Mouse (Mus musculus): ENCODE results near the gene Unkl.
A peak's percentile ranks its signal among the peaks of the same experiment; 100 is the strongest.
"Not testable (repeated sequence)": the region's sequence is repeated elsewhere in the genome, so short reads cannot be mapped to it uniquely, and the experiment has no call there.

Unkl gene

GRCm38 (mm10) chr17:25219492-25220295, 31.5 kb downstream of the Unkl start:
- no peak for DNase-seq (ENCODE audit: extremely low spot score, low read depth, low spot score)

- DNase-seq (ENCODE audit: extremely low spot score, low read depth, low spot score): no peak
These were observed 32.5 kb downstream of the Unkl start for GRCm38 (mm10) chr17:25220746-25221145.

- no peak for DNase-seq (ENCODE audit: extremely low spot score, low read depth, low spot score)
These were observed 33.8 kb downstream of the Unkl start for GRCm38 (mm10) chr17:25221821-25222503.

GRCm38 (mm10) chr17:25222504-25222940, 34.3 kb downstream of the Unkl start:
- DNase-seq (ENCODE audit: extremely low spot score, low read depth, low spot score): not testable (repeated sequence)

- no peak for DNase-seq (ENCODE audit: extremely low spot score, low read depth, low spot score)
These were observed 34.9 kb downstream of the Unkl start for GRCm38 (mm10) chr17:25222951-25223601.

- no peak for DNase-seq (ENCODE audit: extremely low spot score, low read depth, low spot score)
These were observed 36.5 kb downstream of the Unkl start for GRCm38 (mm10) chr17:25224586-25225222.

- no peak for DNase-seq (ENCODE audit: extremely low spot score, low read depth, low spot score)
These were observed 37.5 kb downstream of the Unkl start for GRCm38 (mm10) chr17:25225659-25226058.

GRCm38 (mm10) chr17:25227991-25228390, 39.8 kb downstream of the Unkl start:
- DNase-seq (ENCODE audit: extremely low spot score, low read depth, low spot score): no peak

- DNase-seq (ENCODE audit: extremely low spot score, low read depth, low spot score): not testable (repeated sequence)
These were observed 41.9 kb downstream of the Unkl start for GRCm38 (mm10) chr17:25230014-25230655.

GRCm38 (mm10) chr17:25230700-25231099, 42.5 kb downstream of the Unkl start:
- no peak for DNase-seq (ENCODE audit: extremely low spot score, low read depth, low spot score)

- DNase-seq (ENCODE audit: extremely low spot score, low read depth, low spot score): not testable (repeated sequence)
These were observed 43.4 kb downstream of the Unkl start for GRCm38 (mm10) chr17:25231621-25232020.

GRCm38 (mm10) chr17:25235635-25236034, 47.4 kb downstream of the Unkl start:
- DNase-seq (ENCODE audit: extremely low spot score, low read depth, low spot score): no peak

GRCm38 (mm10) chr17:25239695-25240636, 51.8 kb downstream of the Unkl start, which contains the start of the genes Gnptg and Tsr3:
Gene Gnptg, minus strand, starts transcription at chr17:25240124.
Gene Tsr3, plus strand, starts transcription at chr17:25240170.
- DNase-seq (ENCODE audit: extremely low spot score, low read depth, low spot score): peak; percentile 95

GRCm38 (mm10) chr17:25243131-25243780, 55.1 kb downstream of the Unkl start:
- DNase-seq (ENCODE audit: extremely low spot score, low read depth, low spot score): no peak

- DNase-seq (ENCODE audit: extremely low spot score, low read depth, low spot score): no peak
These were observed 56.0 kb downstream of the Unkl start for GRCm38 (mm10) chr17:25244239-25244638.

- DNase-seq (ENCODE audit: extremely low spot score, low read depth, low spot score): no peak
These were observed 60.0 kb downstream of the Unkl start for GRCm38 (mm10) chr17:25248033-25248750.

- DNase-seq (ENCODE audit: extremely low spot score, low read depth, low spot score): no peak
These were observed 62.1 kb downstream of the Unkl start for GRCm38 (mm10) chr17:25250181-25250835.

GRCm38 (mm10) chr17:25252643-25253042, 64.4 kb downstream of the Unkl start:
- no peak for DNase-seq (ENCODE audit: extremely low spot score, low read depth, low spot score)

Measured in hindlimb bud, embryonic 11.5 days (tissue).